Mouse (Mus musculus) CH12.LX (cell line): ENCODE results near the gene Bpifa6. TPM values are rescaled to one million over a fixed set of nuclear protein-coding genes. Genes with fewer than 3 reads are reported as not detected.

Source experiments
- DNase-seq: peaks from one replicate; pipeline ENCODE4 v3.0.0-alpha.2; 2013; ENCODE audit errors: extremely low read depth
- H3K27ac ChIP-seq: 2 replicates; pipeline ENCODE4 v1.5.1; 2012; ENCODE audit warnings: low read depth, mild to moderate bottlenecking, control low read depth, moderate library complexity; ENCODE audit not compliant: insufficient read depth
- H3K27me3 ChIP-seq: replicated peaks from 2 replicates; pipeline ENCODE3; 2012; ENCODE audit warnings: inconsistent platforms
- H3K36me3 ChIP-seq, 2 experiments: replicated peaks in 1 of 2; 2 replicates each; pipeline versions ENCODE3 to v1.6.1; 2012; ENCODE audit warnings: inconsistent platforms in 1 of 2, low read length in 1 of 2, mild to moderate bottlenecking in 1 of 2, mixed read lengths in 1 of 2, moderate library complexity in 1 of 2; ENCODE audit not compliant: control insufficient read depth in 1 of 2, insufficient read depth in 1 of 2
- H3K4me1 ChIP-seq, 2 experiments: 2 replicates each; pipeline ENCODE4 v1.6.1; 2012; ENCODE audit warnings: inconsistent platforms in 1 of 2, moderate library complexity in 1 of 2; ENCODE audit not compliant: insufficient read depth in 2 of 2, control insufficient read depth in 1 of 2
- H3K4me2 ChIP-seq: 2 replicates; pipeline ENCODE4 v1.6.1; 2012; ENCODE audit warnings: low read depth, mild to moderate bottlenecking, control low read depth; ENCODE audit not compliant: poor library complexity, insufficient read depth, severe bottlenecking
- H3K4me3 ChIP-seq, 3 experiments: fragments of 150-350 bp in 1 of 3; sonication (generic) in 1 of 3; replicated peaks in 1 of 3; 2 replicates each; pipeline versions ENCODE3 to v1.5.1; 2011 to 2012; ENCODE audit warnings: low read depth in 2 of 3, low read length in 2 of 3, mild to moderate bottlenecking in 2 of 3, moderate library complexity in 2 of 3, control low read depth in 1 of 3, improper control_type of control experiment in 1 of 3, inconsistent platforms in 1 of 3, mixed read lengths in 1 of 3; ENCODE audit not compliant: poor library complexity in 1 of 3
- H3K79me2 ChIP-seq: replicated peaks from 2 replicates; pipeline ENCODE4 v1.6.1; 2012; ENCODE audit warnings: mild to moderate bottlenecking, moderate library complexity; ENCODE audit not compliant: control insufficient read depth, poor library complexity, insufficient read depth, severe bottlenecking; ENCODE audit errors: extremely low read depth
- H3K9ac ChIP-seq: 2 replicates; pipeline ENCODE4 v1.6.1; 2012; ENCODE audit warnings: low read depth, mild to moderate bottlenecking, control low read depth, moderate library complexity; ENCODE audit not compliant: insufficient read depth
- H3K9me3 ChIP-seq: replicated peaks from 2 replicates; pipeline ENCODE3; 2012; ENCODE audit warnings: low read length, inconsistent platforms, mixed read lengths
- BHLHE40 ChIP-seq: IDR thresholded peaks from 2 replicates; pipeline ENCODE4 v1.6.1; 2011; ENCODE audit warnings: mild to moderate bottlenecking, low read depth, low read length, improper control_type of control experiment
- CTCF ChIP-seq, 2 experiments: IDR thresholded peaks in 1 of 2; conservative IDR thresholded peaks in 1 of 2; 2 replicates each; pipeline ENCODE4 v1.5.1; 2011 to 2012; ENCODE audit warnings: low read depth in 2 of 2, low read length in 2 of 2, improper control_type of control experiment in 1 of 2, inconsistent platforms in 1 of 2, mild to moderate bottlenecking in 1 of 2, moderate library complexity in 1 of 2
- E2F4 ChIP-seq: IDR thresholded peaks from 2 replicates; pipeline ENCODE4 v1.6.1; 2011; ENCODE audit warnings: low read depth, low read length, improper control_type of control experiment; ENCODE audit not compliant: insufficient replicate concordance
- ETS1 ChIP-seq: conservative IDR thresholded peaks from 2 replicates; pipeline ENCODE4 v1.6.1; 2012; ENCODE audit warnings: low read depth, mild to moderate bottlenecking, inconsistent platforms, low read length, improper control_type of control experiment, moderate library complexity
- JUND ChIP-seq: conservative IDR thresholded peaks from 2 replicates; pipeline ENCODE4 v1.6.1; 2011; ENCODE audit warnings: low read depth, low read length, improper control_type of control experiment
- MAFK ChIP-seq: IDR thresholded peaks from 2 replicates; pipeline ENCODE4 v1.6.1; 2011; ENCODE audit warnings: low read length, improper control_type of control experiment; ENCODE audit not compliant: insufficient replicate concordance
- MAX ChIP-seq: IDR thresholded peaks from 2 replicates; pipeline ENCODE4 v1.6.1; 2011; ENCODE audit warnings: low read length, improper control_type of control experiment
- MXI1 ChIP-seq: IDR thresholded peaks from 2 replicates; pipeline ENCODE4 v1.6.1; 2011; ENCODE audit warnings: mild to moderate bottlenecking, low read depth, low read length, improper control_type of control experiment
- NRF1 ChIP-seq: IDR thresholded peaks from 2 replicates; pipeline ENCODE4 v1.6.1; 2014; ENCODE audit warnings: low read depth, mild to moderate bottlenecking, inconsistent platforms, low read length, improper control_type of control experiment, moderate library complexity
- PAX5 ChIP-seq: IDR thresholded peaks from 2 replicates; pipeline ENCODE4 v1.6.1; 2012; ENCODE audit warnings: low read length, inconsistent platforms, mixed read lengths
- POLR2A ChIP-seq: IDR thresholded peaks from 2 replicates; pipeline ENCODE4 v1.6.1; 2011; ENCODE audit warnings: low read depth, mild to moderate bottlenecking, improper control_type of control experiment, low read length
- SMC3 ChIP-seq: IDR thresholded peaks from 2 replicates; pipeline ENCODE4 v1.6.1; 2011; ENCODE audit warnings: low read depth, low read length, improper control_type of control experiment
- UBTF ChIP-seq: IDR thresholded peaks from 2 replicates; pipeline ENCODE4 v1.6.1; 2012; ENCODE audit warnings: low read depth, mild to moderate bottlenecking, inconsistent platforms, low read length, improper control_type of control experiment, moderate library complexity
- ZC3H11A ChIP-seq: IDR thresholded peaks from 2 replicates; pipeline ENCODE4 v1.6.1; 2012; ENCODE audit warnings: low read depth, mild to moderate bottlenecking, inconsistent platforms, low read length, improper control_type of control experiment
- ZKSCAN1 ChIP-seq: IDR thresholded peaks from 2 replicates; pipeline ENCODE4 v1.6.1; 2012; ENCODE audit warnings: low read depth, inconsistent platforms, low read length, improper control_type of control experiment, borderline replicate concordance
- ZNF384 ChIP-seq: IDR thresholded peaks from 2 replicates; pipeline ENCODE4 v1.6.1; 2012; ENCODE audit warnings: low read depth, low read length, improper control_type of control experiment, inconsistent platforms
- dilution Hi-C: fragments of 300-500 bp; cut with MboI; formaldehyde crosslinking; loops from 2 replicates; pipeline ENCODE4 v1.14.3; 2020; ENCODE audit warnings: low sequenced_read_pairs; ENCODE audit not compliant: extremely low pct_unique_long_range_greater_than_20kb, extremely low pct_ligation_motif_present
- in situ Hi-C: fragments of 300-500 bp; cut with MboI; formaldehyde crosslinking; loops from 3 replicates; pipeline ENCODE4 v1.14.3; 2019; ENCODE audit warnings: low sequenced_read_pairs, low pct_ligation_motif_present, low pct_unique_long_range_greater_than_20kb, mixed read lengths
- polyA plus RNA-seq: library from polyadenylated mRNA; unstranded; fragments of >175 nt; gene quantifications from 2 replicates; pipeline ENCODE4 v1.2.1, GENCODE M21; 2012; ENCODE audit warnings: low read depth; ENCODE audit not compliant: insufficient read length
- total RNA-seq, 2 experiments: library from RNA; depleted of rRNA; stranded (reverse); fragments of 300-350 nt in 1 of 2; fragments of >200 nt in 1 of 2; gene quantifications; 2 replicates each; pipeline ENCODE4 v1.2.3; 2012 to 2014

The Bpifa6 gene
- total and polyA plus RNA-seq, 3 experiments = not detected

GRCm38 (mm10) chr2:153931125-153931524 lies 43.6 kb upstream of the Bpifa6 start:
- in situ Hi-C loops (loop anchor here (10.0 kb wide), 1 partner anchor 116 kb away; no protein-coding TSS in a partner anchor), dilution Hi-C loops (no loop called here)
- no peak for DNase-seq
- H3K9me3 ChIP-seq = peaks cover 3% of the 10 kb centered on the region
- H3K27ac ChIP-seq = no peak overlapping the region
- no peaks in the 10 kb centered on the region for H3K79me2 ChIP-seq
- no peak overlapping the region for H3K4me2 ChIP-seq
- no peak overlapping the region for H3K4me3 ChIP-seq
- H3K4me1 ChIP-seq = no peaks in the 10 kb centered on the region
- no peak overlapping the region for H3K9ac ChIP-seq
- TF ChIP-seq ETS1 = no peak
- TF ChIP-seq UBTF = no peak
- no peak for TF ChIP-seq MAX
- no peak for TF ChIP-seq JUND
- H3K36me3 ChIP-seq = no peaks in the 10 kb centered on the region
- peaks cover 96% of the 10 kb centered on the region for H3K27me3 ChIP-seq

GRCm38 (mm10) chr2:153933311-153933710 lies 41.4 kb upstream of the Bpifa6 start:
- H3K27ac ChIP-seq = no peak overlapping the region
- no peak for DNase-seq
- TF ChIP-seq ZNF384 (no peak), E2F4 (no peak), ZKSCAN1 (no peak), CTCF (conservative IDR thresholded peaks at IDR 0.05 in 1 of 2, IDR thresholded peaks at IDR 0.05 in 1 of 2; ENCODE audit: low read depth in 2 of 2, low read length in 2 of 2) (no peak), UBTF (no peak), MAFK (no peak), JUND (no peak), ETS1 (no peak), POLR2A (no peak), NRF1 (no peak), BHLHE40 (no peak), SMC3 (no peak), ZC3H11A (no peak), PAX5 (no peak)
- TF ChIP-seq, all 38 proteins: peak for 0
- H3K4me1 ChIP-seq = no peaks in the 10 kb centered on the region
- H3K79me2 ChIP-seq = no peaks in the 10 kb centered on the region
- H3K4me2 ChIP-seq = no peak overlapping the region
- in situ Hi-C loops = loop anchor here (10.0 kb wide), 1 partner anchor 119 kb away; no protein-coding TSS in a partner anchor
- no peak overlapping the region for H3K4me3 ChIP-seq
- H3K9ac ChIP-seq = no peak overlapping the region
- peaks cover 3% of the 10 kb centered on the region for H3K9me3 ChIP-seq
- H3K27me3 ChIP-seq = peaks cover 95% of the 10 kb centered on the region
- H3K36me3 ChIP-seq = no peaks in the 10 kb centered on the region
- dilution Hi-C loops = no loop called here

GRCm38 (mm10) chr2:153935348-153935747 lies 39.4 kb upstream of the Bpifa6 start:
- no peak for DNase-seq
- peaks cover 86% of the 10 kb centered on the region for H3K27me3 ChIP-seq
- 0 out of 4 replicates have a peak, but pooled peaks of 1 of the 2 experiments have one; percentile 16 for TF ChIP-seq CTCF (conservative IDR thresholded peaks at IDR 0.05 in 1 of 2, IDR thresholded peaks at IDR 0.05 in 1 of 2; ENCODE audit: low read depth in 2 of 2, low read length in 2 of 2)
- TF ChIP-seq E2F4 = no peak
- TF ChIP-seq MXI1 = no peak
- no peaks in the 10 kb centered on the region for H3K36me3 ChIP-seq
- H3K4me3 ChIP-seq = no peak overlapping the region
- in situ Hi-C loops (loop anchor here (10.0 kb wide), 1 partner anchor 121 kb away; no protein-coding TSS in a partner anchor), dilution Hi-C loops (no loop called here)
- H3K9me3 ChIP-seq = peaks cover 3% of the 10 kb centered on the region
- no peak overlapping the region for H3K27ac ChIP-seq
- H3K4me1 ChIP-seq = no peaks in the 10 kb centered on the region
- H3K79me2 ChIP-seq = no peaks in the 10 kb centered on the region
- no peak overlapping the region for H3K9ac ChIP-seq
- H3K4me2 ChIP-seq = no peak overlapping the region
